Comparison of ENCODE assay signal across 9 mouse cellular contexts in the genomic region with DNA sequence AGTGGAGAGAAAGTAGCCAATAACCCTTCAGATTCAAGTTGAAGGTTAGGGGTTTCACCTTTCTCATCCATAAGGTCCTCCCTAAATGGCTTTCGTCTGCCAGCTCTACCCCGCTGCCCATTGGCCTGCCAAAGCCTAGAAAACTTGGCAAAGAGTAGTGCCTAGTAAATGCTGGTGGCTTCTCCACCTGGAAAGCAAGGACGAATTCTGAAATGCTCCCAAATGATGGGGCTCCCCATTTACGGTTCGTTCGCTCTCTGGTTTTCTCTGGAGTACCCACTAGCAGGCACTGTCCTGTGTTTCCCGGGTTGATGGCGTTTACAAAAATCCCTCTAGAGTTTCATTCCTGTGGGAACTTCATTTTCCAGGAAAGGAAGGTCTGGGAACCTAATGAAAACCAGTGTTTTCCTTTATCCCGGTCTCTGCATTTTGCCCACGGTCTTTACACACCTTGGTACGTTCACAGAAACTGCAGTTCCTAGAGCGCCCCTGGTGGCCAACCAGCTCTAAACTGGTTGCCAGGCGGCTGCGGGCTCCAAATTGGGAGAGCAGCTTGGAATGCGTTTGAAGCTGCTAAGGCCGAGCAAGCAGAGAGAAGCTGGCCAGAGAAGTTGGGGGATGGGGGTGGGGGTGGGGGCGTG. TPM values are rescaled to one million over a fixed set of nuclear protein-coding genes. Genes with fewer than 3 reads are reported as not detected.
A peak's percentile ranks its signal among the peaks of the same experiment; 100 is the strongest.
DNase-seq lines count a peak whose midpoint lies in the region; ATAC-seq and TF ChIP-seq lines count a peak whose summit lies in the region.
"Had no signal": no experiment of that assay in that cellular context is flagged by ENCODE, and none has a peak within 500 bp of the region (broad histone marks: within the 10 kb centered on the region; RNA-seq: fewer than 3 reads in every experiment).

No protein-coding gene starts in this region.

- 0 out of 2 replicates have a peak overlapping the region, but pooled peaks have one; percentile 26 for H3K9ac ChIP-seq in embryonic facial prominence, embryonic 15.5 days
- H3K9ac ChIP-seq in heart, embryonic 12.5 days, result no peak overlapping the region
- H3K9ac ChIP-seq in kidney, embryonic 15.5 days, result no peak overlapping the region
- no peak overlapping the region for H3K9ac ChIP-seq in limb, embryonic 14.5 days (ENCODE audit: low read depth, low read length, severe bottlenecking)
- peak overlapping the region; percentile 61; the same call in 1 of the 2 replicates for H3K9ac ChIP-seq in midbrain, postnatal 0 days (replicated peaks; ENCODE audit: low read length, poor library complexity, severe bottlenecking)

- no peak for TF ChIP-seq CTCF in thymus, adult 2 months (IDR thresholded peaks at IDR 0.05; ENCODE audit: borderline replicate concordance, control insufficient read depth, extremely low read depth, insufficient read depth, low read length, poor library complexity)
- TF ChIP-seq CTCF in midbrain, postnatal 0 days (IDR thresholded peaks at IDR 0.05), result peak; percentile 82
- TF ChIP-seq CTCF in testis, adult 2 months (IDR thresholded peaks at IDR 0.05; ENCODE audit: control insufficient read depth, insufficient read depth, insufficient replicate concordance, low read depth, low read length), result peak; percentile 51; the same call in 1 of the 2 replicates

- no peaks in the 10 kb centered on the region for H3K4me1 ChIP-seq in thymus, adult 2 months (replicated peaks; ENCODE audit: control insufficient read depth, insufficient read depth, low read length)
- H3K4me1 ChIP-seq in embryonic facial prominence, embryonic 15.5 days, result peaks cover 17% of the 10 kb centered on the region
- peaks cover 6% of the 10 kb centered on the region; the same call in 1 of the 2 replicates for H3K4me1 ChIP-seq in heart, embryonic 12.5 days (replicated peaks)
- peaks cover 20% of the 10 kb centered on the region for H3K4me1 ChIP-seq in kidney, embryonic 15.5 days
- H3K4me1 ChIP-seq in limb, embryonic 14.5 days (ENCODE audit: control insufficient read depth, insufficient read depth, low read length), result peaks cover 9% of the 10 kb centered on the region
- 0 out of 2 replicates have a peak, but pooled peaks cover 5% of the 10 kb centered on the region for H3K4me1 ChIP-seq in midbrain, postnatal 0 days (ENCODE audit: insufficient read depth, low read length)
- H3K4me1 ChIP-seq in testis, adult 2 months (ENCODE audit: control insufficient read depth, insufficient read depth, low read length), result peaks cover 4% of the 10 kb centered on the region; the same call in 1 of the 2 replicates

- H3K36me3 ChIP-seq in thymus, adult 2 months (ENCODE audit: control insufficient read depth, insufficient read depth, low read length), result no peaks in the 10 kb centered on the region
- no peaks in the 10 kb centered on the region for H3K36me3 ChIP-seq in embryonic facial prominence, embryonic 15.5 days
- no peaks in the 10 kb centered on the region for H3K36me3 ChIP-seq in heart, embryonic 12.5 days
- no peaks in the 10 kb centered on the region for H3K36me3 ChIP-seq in kidney, embryonic 15.5 days
- no peaks in the 10 kb centered on the region for H3K36me3 ChIP-seq in limb, embryonic 14.5 days (ENCODE audit: control insufficient read depth, insufficient read depth, low read length)
- no peaks in the 10 kb centered on the region for H3K36me3 ChIP-seq in midbrain, postnatal 0 days (ENCODE audit: insufficient read depth, low read length)
- H3K36me3 ChIP-seq in testis, adult 2 months (ENCODE audit: control insufficient read depth, insufficient read depth, low read length), result no peaks in the 10 kb centered on the region

- H3K27me3 ChIP-seq in thymus, adult 2 months (ENCODE audit: control insufficient read depth, insufficient read depth, low read length), result no peaks in the 10 kb centered on the region; the same call in 1 of the 2 replicates
- H3K27me3 ChIP-seq in embryonic facial prominence, embryonic 15.5 days, result peaks cover 14% of the 10 kb centered on the region
- peaks cover 34% of the 10 kb centered on the region for H3K27me3 ChIP-seq in heart, embryonic 12.5 days (replicated peaks)
- H3K27me3 ChIP-seq in kidney, embryonic 15.5 days, result peaks cover 46% of the 10 kb centered on the region
- 0 out of 2 replicates have a peak, but pooled peaks cover 21% of the 10 kb centered on the region for H3K27me3 ChIP-seq in limb, embryonic 14.5 days (ENCODE audit: control insufficient read depth, insufficient read depth, low read length)
- no peaks in the 10 kb centered on the region for H3K27me3 ChIP-seq in midbrain, postnatal 0 days (ENCODE audit: insufficient read depth, low read length)
- H3K27me3 ChIP-seq in testis, adult 2 months (ENCODE audit: control insufficient read depth, insufficient read depth, low read length), result no peaks in the 10 kb centered on the region
- H3K27me3 ChIP-seq: CH12.LX had no signal

- WGBS in thymus, adult 2 months, result 26% methylated on average over 17 of the region's 17 CpGs
- WGBS in embryonic facial prominence, embryonic 15.5 days, result 16% methylated on average over 17 of the region's 17 CpGs
- 13% methylated on average over 17 of the region's 17 CpGs for WGBS in heart, embryonic 12.5 days
- WGBS in kidney, embryonic 15.5 days, result 14% methylated on average over 17 of the region's 17 CpGs
- WGBS in limb, embryonic 14.5 days, result 15% methylated on average over 17 of the region's 17 CpGs
- WGBS in midbrain, postnatal 0 days, result 16% methylated on average over 17 of the region's 17 CpGs

- no peak overlapping the region for H3K4me3 ChIP-seq in thymus, adult 2 months (ENCODE audit: control insufficient read depth, insufficient read depth, low read length)
- peak overlapping the region; percentile 46 for H3K4me3 ChIP-seq in embryonic facial prominence, embryonic 15.5 days (replicated peaks)
- H3K4me3 ChIP-seq in heart, embryonic 12.5 days, result peak overlapping the region; percentile 52
- peak overlapping the region; percentile 45 for H3K4me3 ChIP-seq in kidney, embryonic 15.5 days (replicated peaks)
- H3K4me3 ChIP-seq in limb, embryonic 14.5 days (replicated peaks; ENCODE audit: low read length), result peak overlapping the region; percentile 44; the same call in 1 of the 2 replicates
- H3K4me3 ChIP-seq in midbrain, postnatal 0 days (ENCODE audit: low read depth, low read length), result peak overlapping the region; percentile 55
- peak overlapping the region; percentile 14; the same call in 1 of the 2 replicates for H3K4me3 ChIP-seq in testis, adult 2 months (ENCODE audit: control insufficient read depth, low read depth, low read length)

- H3K9me3 ChIP-seq in embryonic facial prominence, embryonic 15.5 days (replicated peaks), result no peaks in the 10 kb centered on the region
- no peaks in the 10 kb centered on the region for H3K9me3 ChIP-seq in heart, embryonic 12.5 days (replicated peaks)
- no peaks in the 10 kb centered on the region for H3K9me3 ChIP-seq in kidney, embryonic 15.5 days (replicated peaks)
- H3K9me3 ChIP-seq in limb, embryonic 14.5 days (ENCODE audit: control insufficient read depth, low read length), result no peaks in the 10 kb centered on the region
- no peaks in the 10 kb centered on the region for H3K9me3 ChIP-seq in midbrain, postnatal 0 days (ENCODE audit: low read length)

- DNase-seq in thymus, adult 2 months, result peak; percentile 15
- DNase-seq in thymus, adult 18-20 months, result no peak
- peak; percentile 81 for DNase-seq in limb, embryonic 14.5 days (ENCODE audit: low spot score)
- peak; percentile 93 for DNase-seq in midbrain, postnatal 0 days (ENCODE audit: low spot score)

- no peak for ATAC-seq in embryonic facial prominence, embryonic 15.5 days (ENCODE audit: insufficient number of reproducible peaks, low FRiP score, low TSS enrichment, low read depth)
- ATAC-seq in heart, embryonic 12.5 days (ENCODE audit: insufficient number of reproducible peaks, low FRiP score), result peak; percentile 51
- peak; percentile 68; the same call in 1 of the 2 replicates for ATAC-seq in kidney, embryonic 15.5 days (replicated peaks; ENCODE audit: low FRiP score)
- peak; percentile 48; the same call in 1 of the 2 replicates for ATAC-seq in limb, embryonic 14.5 days (ENCODE audit: low FRiP score, low read depth)
- peak; percentile 28; the same call in 1 of the 2 replicates for ATAC-seq in midbrain, postnatal 0 days (ENCODE audit: low FRiP score)

- H3K27ac ChIP-seq in thymus, adult 2 months (ENCODE audit: control insufficient read depth, insufficient read depth, low read length), result no peak overlapping the region
- H3K27ac ChIP-seq in embryonic facial prominence, embryonic 15.5 days (replicated peaks), result no peak overlapping the region
- no peak overlapping the region for H3K27ac ChIP-seq in heart, embryonic 12.5 days (ENCODE audit: poor library complexity, severe bottlenecking)
- no peak overlapping the region for H3K27ac ChIP-seq in kidney, embryonic 15.5 days
- H3K27ac ChIP-seq in limb, embryonic 14.5 days (replicated peaks; ENCODE audit: low read depth, low read length), result no peak overlapping the region
- H3K27ac ChIP-seq in midbrain, postnatal 0 days (ENCODE audit: low read depth, low read length), result peak overlapping the region; percentile 85; the same call in 1 of the 2 replicates
- H3K27ac ChIP-seq in testis, adult 2 months (ENCODE audit: control insufficient read depth, insufficient read depth, low read depth, low read length), result no peak overlapping the region

- H3K4me2 ChIP-seq in embryonic facial prominence, embryonic 15.5 days (replicated peaks), result peak overlapping the region; percentile 78
- H3K4me2 ChIP-seq in heart, embryonic 12.5 days, result peak overlapping the region; percentile 85
- peak overlapping the region; percentile 80 for H3K4me2 ChIP-seq in kidney, embryonic 15.5 days
- H3K4me2 ChIP-seq in limb, embryonic 14.5 days (replicated peaks; ENCODE audit: low read depth, low read length, severe bottlenecking), result peak overlapping the region; percentile 69
- H3K4me2 ChIP-seq in midbrain, postnatal 0 days (ENCODE audit: low read depth, low read length, poor library complexity, severe bottlenecking), result peak overlapping the region; percentile 71

- TF ChIP-seq POLR2A in thymus, adult 2 months (IDR thresholded peaks at IDR 0.05; ENCODE audit: control insufficient read depth, extremely low read depth, insufficient read depth, low read length, poor library complexity), result no peak
- no peak for TF ChIP-seq POLR2A in limb, embryonic 14.5 days (IDR thresholded peaks at IDR 0.05; ENCODE audit: borderline replicate concordance, extremely low read depth, insufficient read depth, insufficient read length)
- no peak for TF ChIP-seq POLR2A in testis, adult 2 months (IDR thresholded peaks at IDR 0.05; ENCODE audit: control insufficient read depth, low read depth, low read length)

RNA-seq across cellular contexts. Expression of a gene that starts 1.0 kb away (rescaled TPM):
- 0.16 and 0.40 TPM in 2 replicates for polyA plus RNA-seq in thymus, adult 2 months (2012; rRNA removed)
- polyA plus RNA-seq in embryonic facial prominence, embryonic 15.5 days (2015; fragmentation: Nextera tagmentation; extraction: Ambion mirVana), result 3.9 TPM in 2 replicates
- polyA plus RNA-seq in heart, embryonic 12.5 days (2016; fragmentation: Nextera tagmentation; extraction: Ambion mirVana), result 9.9 and 12.0 TPM in 2 replicates
- polyA plus RNA-seq in kidney, embryonic 15.5 days (2015; fragmentation: Nextera tagmentation; extraction: Ambion mirVana), result 0.55 and 0.78 TPM in 2 replicates
- 1.4 and 1.6 TPM in 2 replicates for polyA plus RNA-seq in limb, embryonic 14.5 days (2012; rRNA removed)
- polyA plus RNA-seq in limb, embryonic 14.5 days (2014; fragmentation: Nextera tagmentation; extraction: Ambion mirVana), result 1.8 TPM in 2 replicates
- 208 and 234 TPM in 2 replicates for total RNA-seq in midbrain, postnatal 0 days (2014; rRNA removed)
- polyA plus RNA-seq in midbrain, postnatal 0 days (2015; fragmentation: Nextera tagmentation; extraction: Ambion mirVana), result 286 and 288 TPM in 2 replicates
- polyA plus RNA-seq in testis, adult 2 months (2012; rRNA removed), result not detected in 2 replicates
- total RNA-seq: CH12.LX had no signal

RNA-seq across cellular contexts. Expression of a gene that starts 18.5 kb away (rescaled TPM):
- not detected in 2 replicates for polyA plus RNA-seq in thymus, adult 2 months (2012; rRNA removed)
- 0.57 and 0.59 TPM in 2 replicates for polyA plus RNA-seq in embryonic facial prominence, embryonic 15.5 days (2015; fragmentation: Nextera tagmentation; extraction: Ambion mirVana)
- polyA plus RNA-seq in heart, embryonic 12.5 days (2016; fragmentation: Nextera tagmentation; extraction: Ambion mirVana), result 0.32 and 0.53 TPM in 2 replicates
- 0.06 and 0.10 TPM in 2 replicates for polyA plus RNA-seq in kidney, embryonic 15.5 days (2015; fragmentation: Nextera tagmentation; extraction: Ambion mirVana)
- polyA plus RNA-seq in limb, embryonic 14.5 days (2012; rRNA removed), result 0.09 and 0.21 TPM in 2 replicates
- 0.39 and 0.57 TPM in 2 replicates for polyA plus RNA-seq in limb, embryonic 14.5 days (2014; fragmentation: Nextera tagmentation; extraction: Ambion mirVana)
- 0.49 and 0.85 TPM in 2 replicates for total RNA-seq in midbrain, postnatal 0 days (2014; rRNA removed)
- 0.67 and 0.81 TPM in 2 replicates for polyA plus RNA-seq in midbrain, postnatal 0 days (2015; fragmentation: Nextera tagmentation; extraction: Ambion mirVana)
- polyA plus RNA-seq in testis, adult 2 months (2012; rRNA removed), result 0.34 and 0.67 TPM in 2 replicates
- total RNA-seq: CH12.LX had no signal

Comparison
In these comparisons a context has a peak if more than half of its experiments do, and no peak if none do; other contexts are left out.
1. DNase-seq: peak in thymus, adult 2 months (single experiment), limb, embryonic 14.5 days (single experiment) and midbrain, postnatal 0 days (single experiment); none in thymus, adult 18-20 months (0 of 2).
2. H3K9ac ChIP-seq: peak in embryonic facial prominence, embryonic 15.5 days (single experiment) and midbrain, postnatal 0 days (single experiment); none in heart, embryonic 12.5 days (single experiment), kidney, embryonic 15.5 days (single experiment) and limb, embryonic 14.5 days (single experiment).
3. RNA of a gene that starts 1.0 kb away (polyA plus RNA-seq): 286 to 288 TPM in midbrain, postnatal 0 days; 9.9 to 12.0 TPM in heart, embryonic 12.5 days, 3.9 TPM in embryonic facial prominence, embryonic 15.5 days, 1.4 to 1.8 TPM in limb, embryonic 14.5 days, 0.55 to 0.78 TPM in kidney, embryonic 15.5 days, 0.16 to 0.40 TPM in thymus, adult 2 months and not detected in testis, adult 2 months; every median in the first group is over 10 times any median in the second.
4. Peak in every context shown above with its lines, with median percentiles within 50 percentile points of each other: H3K4me2 ChIP-seq.